Mouse (Mus musculus) heart, adult 11 months (tissue): ENCODE measurements at regions not wholly inside any gene's neighbourhood (a gene's known extent, or its start where the extent isn't known, plus 50 kb on each side); places are given as distances from the start of the nearest gene placed in this dataset.

Experiments used
- DNase-seq: peaks from one replicate; pipeline ENCODE4 v3.0.0; 2022

GRCm38 (mm10) chr11:17759224-17759623 is 194.5 kb downstream of the Etaa1 start:
- no peak for DNase-seq

GRCm38 (mm10) chr11:17763411-17763810 is 190.3 kb downstream of the Etaa1 start:
- no peak for DNase-seq

- DNase-seq, result no peak
These were observed 189.5 kb downstream of the Etaa1 start for GRCm38 (mm10) chr11:17764146-17764545.

GRCm38 (mm10) chr11:17768345-17768759 is 185.3 kb downstream of the Etaa1 start:
- DNase-seq, result peak; percentile 92

GRCm38 (mm10) chr11:17768837-17769466 is 184.7 kb downstream of the Etaa1 start:
- DNase-seq, result no peak

- no peak for DNase-seq
These were observed 156.0 kb downstream of the Etaa1 start for GRCm38 (mm10) chr11:17797632-17798031.

- DNase-seq, result no peak
These were observed 145.8 kb downstream of the Etaa1 start for GRCm38 (mm10) chr11:17807851-17808250.

GRCm38 (mm10) chr11:17811829-17812559 is 141.7 kb downstream of the Etaa1 start:
- DNase-seq, result no peak

GRCm38 (mm10) chr11:17842642-17843041 is 111.0 kb downstream of the Etaa1 start:
- DNase-seq, result no peak

- peak; percentile 16 for DNase-seq
These were observed 101.3 kb downstream of the Etaa1 start for GRCm38 (mm10) chr11:17852405-17852804.

- peak; percentile 40 for DNase-seq
These were observed 100.3 kb downstream of the Etaa1 start for GRCm38 (mm10) chr11:17853246-17853804.

GRCm38 (mm10) chr11:17853832-17854231 is 99.8 kb downstream of the Etaa1 start:
- DNase-seq, result peak; percentile 23

GRCm38 (mm10) chr11:17859364-17860131 is 94.1 kb downstream of the Etaa1 start:
- no peak for DNase-seq

- no peak for DNase-seq
These were observed 88.8 kb downstream of the Etaa1 start for GRCm38 (mm10) chr11:17864833-17865397.

- no peak for DNase-seq
These were observed 83.0 kb downstream of the Etaa1 start for GRCm38 (mm10) chr11:17870690-17871089.

- DNase-seq, result no peak
These were observed 81.8 kb downstream of the Etaa1 start for GRCm38 (mm10) chr11:17871920-17872319.

GRCm38 (mm10) chr11:17883276-17883675 is 70.4 kb downstream of the Etaa1 start:
- DNase-seq, result no peak
